Mouse (Mus musculus): ENCODE results near the gene Psenen. TPM values are rescaled to one million over a fixed set of nuclear protein-coding genes. Genes with fewer than 3 reads are reported as not detected.

Gene Psenen
- 100 to 1,000 TPM; 314 to 323 TPM for polyA plus RNA-seq (2017; shearing (Covaris generic))

DNA sequence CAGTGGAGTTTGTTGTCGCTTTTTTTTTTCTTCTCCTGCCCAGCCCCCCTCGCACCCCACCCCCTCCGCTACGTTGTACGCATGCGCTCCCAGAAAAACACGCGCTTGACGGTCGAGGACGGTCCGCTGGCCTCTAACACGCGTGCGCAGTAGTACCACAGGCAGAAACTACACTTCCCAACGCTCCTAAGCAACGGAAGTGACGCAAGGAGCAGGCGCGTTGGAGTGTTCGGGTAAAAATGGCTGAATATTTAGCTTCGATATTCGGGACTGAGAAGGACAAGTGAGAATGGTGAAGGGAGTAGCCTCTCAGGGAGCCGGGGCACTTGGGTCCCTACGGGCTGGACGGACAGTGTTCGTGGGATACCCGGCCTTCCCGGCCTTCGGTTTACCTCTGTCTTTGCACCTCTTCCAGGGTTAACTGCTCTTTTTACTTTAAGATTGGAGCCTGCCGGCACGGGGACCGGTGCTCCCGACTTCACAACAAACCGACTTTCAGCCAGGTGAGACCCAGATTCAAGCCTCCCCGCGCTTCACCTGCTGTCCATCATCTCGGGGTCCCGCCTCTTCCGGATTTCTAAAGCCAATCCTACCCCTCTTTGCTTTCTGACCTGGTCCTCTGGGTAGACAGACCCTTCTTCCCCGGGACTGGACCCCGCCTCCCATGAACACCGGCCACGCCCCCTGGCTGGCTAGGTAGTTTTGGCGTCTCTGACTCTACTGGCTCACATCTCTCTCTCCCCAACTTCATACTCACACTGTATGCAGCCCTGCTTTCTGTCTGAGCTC, at the start of gene Psenen, which contains the start of the genes U2af1l4 and Gm49396:
Gene Psenen (minus strand): TSS at position 511 of the 789 bp plus-strand sequence.
Gene U2af1l4 (plus strand): TSS at position 185 of the 789 bp plus-strand sequence.
Gene Gm49396 (plus strand): TSS at position 228 of the 789 bp plus-strand sequence.
- ATAC-seq = peak; percentile 66

DNA sequence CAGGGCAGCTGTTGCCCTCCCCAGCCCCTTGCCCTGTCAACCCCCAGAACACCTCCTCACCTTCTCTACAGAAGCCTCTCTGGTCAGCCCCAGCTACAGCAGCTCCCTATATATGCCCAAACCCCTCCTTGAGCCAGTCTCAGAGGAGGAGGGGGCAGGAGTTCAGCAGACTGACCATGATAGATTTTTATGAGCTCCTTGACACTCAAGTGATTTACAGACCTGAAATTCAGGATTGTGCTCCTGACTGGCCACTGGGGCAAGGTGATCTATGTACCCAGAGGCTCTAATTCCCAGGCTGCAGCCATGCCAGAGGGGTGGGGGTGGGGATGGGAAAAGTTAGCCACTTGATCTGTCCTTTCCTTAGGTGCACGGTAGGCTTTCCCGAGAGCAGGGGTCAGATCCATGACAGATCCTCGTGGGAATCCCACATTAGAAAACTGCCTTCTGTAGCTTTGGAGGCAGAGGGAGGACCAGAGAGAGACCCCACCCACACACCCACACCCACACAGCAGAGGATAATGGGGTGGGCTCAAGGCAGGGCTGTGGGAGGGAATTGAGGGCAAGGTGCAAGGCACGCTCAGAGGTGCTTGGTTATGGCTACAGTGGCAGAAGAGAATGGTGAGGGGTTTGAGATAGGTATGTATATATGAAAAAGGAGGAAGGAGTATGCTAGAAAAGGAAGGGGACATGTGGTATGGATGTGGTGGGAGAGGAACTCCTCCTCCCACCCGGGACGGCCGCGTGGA, 49.4 kb upstream of the Psenen start, which contains the start of gene Upk1a:
Gene Upk1a (minus strand): TSS at position 194 of the 749 bp plus-strand sequence.
- no peak for ATAC-seq

DNA sequence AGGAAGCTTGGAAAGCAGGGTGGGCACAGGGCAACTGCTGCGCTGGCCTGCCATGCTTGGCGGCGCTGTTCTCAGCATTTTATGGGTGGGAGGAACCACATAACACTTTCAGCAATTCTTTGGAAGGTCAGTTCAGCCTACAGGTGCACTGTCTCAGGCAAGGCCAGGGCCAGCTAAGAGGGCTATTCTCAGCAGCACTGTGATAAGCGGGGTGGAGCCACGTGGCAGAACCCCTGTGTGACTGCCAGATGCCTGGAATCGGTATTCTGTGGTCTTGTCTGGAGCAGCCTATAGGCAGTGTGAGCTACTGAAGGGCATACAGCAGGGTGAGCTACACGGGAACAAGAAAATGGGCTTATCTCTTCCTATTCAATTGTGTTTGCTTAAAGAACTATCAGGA, 46.6 kb upstream of the Psenen start:
- no peak for ATAC-seq

DNA sequence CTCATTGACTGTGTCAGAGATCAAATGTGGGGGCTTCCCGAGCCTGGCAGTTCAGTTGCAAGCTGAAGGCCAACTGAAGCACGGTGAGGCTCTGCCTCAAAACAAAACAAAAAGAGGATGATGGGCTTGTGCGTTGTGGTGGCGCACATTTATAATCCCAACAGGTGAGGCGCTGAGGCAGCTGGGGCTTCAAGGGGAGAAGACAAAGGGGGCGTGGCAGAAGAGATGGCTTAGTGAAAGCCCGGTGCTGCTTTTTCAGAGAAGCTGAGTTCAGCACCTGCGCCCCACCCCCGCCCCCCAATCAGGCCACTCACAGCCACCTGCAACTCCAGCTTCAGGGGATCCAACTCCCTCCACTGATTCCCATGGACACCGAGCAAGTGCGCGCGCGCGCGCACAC, 45.0 kb upstream of the Psenen start:
- no peak for ATAC-seq

DNA sequence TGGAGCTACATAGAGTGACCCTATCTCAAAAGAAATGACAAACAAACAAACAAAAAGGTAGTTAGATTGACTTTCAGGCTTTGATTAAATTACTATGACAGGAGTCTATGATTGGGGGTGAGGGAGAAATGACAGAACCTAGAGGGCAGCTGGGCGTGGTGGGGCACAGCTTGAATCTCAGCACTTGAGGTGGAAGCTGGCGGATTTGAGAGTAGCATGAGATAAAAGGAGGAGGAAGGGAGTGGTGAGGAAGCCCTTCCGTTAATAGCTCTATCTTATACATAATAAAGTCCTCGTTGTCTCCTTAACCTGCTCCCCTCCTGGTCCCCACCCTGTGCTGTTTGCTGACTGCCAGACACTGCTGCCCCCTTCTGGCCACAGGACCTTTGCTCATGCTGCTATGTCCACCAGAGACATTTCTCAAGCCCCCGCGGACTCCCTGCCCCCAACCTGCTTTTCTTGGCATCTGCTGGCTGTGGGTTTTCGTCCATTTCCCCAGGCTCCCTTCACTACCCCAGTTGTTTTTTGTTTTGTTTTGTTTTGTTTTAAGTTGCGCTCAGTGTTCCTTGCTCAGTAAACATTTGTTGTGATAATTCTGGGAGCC, 44.4 kb upstream of the Psenen start:
- ATAC-seq = peak; percentile 91

DNA sequence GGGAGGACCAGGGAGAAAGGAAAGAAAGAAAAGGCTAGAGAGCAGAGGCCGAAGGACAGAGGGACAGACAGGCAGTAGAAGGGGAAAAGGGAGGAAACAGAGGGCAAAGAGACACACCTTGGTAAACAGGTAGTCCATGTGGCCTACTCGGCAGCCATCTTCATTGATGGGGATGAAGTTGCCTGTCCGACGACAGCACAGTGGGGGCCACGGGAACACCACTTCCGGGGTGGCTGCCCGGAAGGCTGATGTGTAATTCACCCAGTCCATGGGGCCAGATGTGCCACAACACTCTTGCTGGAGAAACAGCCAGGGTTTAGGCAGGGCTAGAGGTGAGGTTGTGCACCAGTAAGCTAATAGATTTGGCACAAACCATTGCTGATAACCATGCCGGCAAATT, 41.5 kb upstream of the Psenen start:
- no peak for ATAC-seq

DNA sequence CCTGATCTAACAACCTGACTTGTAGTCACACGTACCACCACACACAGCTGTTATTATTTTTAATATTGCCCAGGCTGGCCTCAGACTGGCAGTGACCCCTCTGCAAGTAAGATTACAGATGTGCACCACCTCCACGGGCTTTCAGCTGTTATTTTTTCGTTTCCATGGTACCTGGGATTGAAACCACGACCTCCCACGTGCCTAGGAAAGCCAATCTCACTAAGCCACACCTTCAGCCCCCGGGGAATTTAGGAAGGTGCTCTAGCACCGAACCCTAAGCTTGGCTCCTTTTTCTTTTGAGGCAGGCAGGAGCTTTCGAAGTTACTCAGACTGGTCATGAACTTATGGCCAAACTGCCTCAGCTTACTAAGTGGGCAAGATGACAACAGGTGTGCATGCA, 41.0 kb upstream of the Psenen start:
- no peak for ATAC-seq

DNA sequence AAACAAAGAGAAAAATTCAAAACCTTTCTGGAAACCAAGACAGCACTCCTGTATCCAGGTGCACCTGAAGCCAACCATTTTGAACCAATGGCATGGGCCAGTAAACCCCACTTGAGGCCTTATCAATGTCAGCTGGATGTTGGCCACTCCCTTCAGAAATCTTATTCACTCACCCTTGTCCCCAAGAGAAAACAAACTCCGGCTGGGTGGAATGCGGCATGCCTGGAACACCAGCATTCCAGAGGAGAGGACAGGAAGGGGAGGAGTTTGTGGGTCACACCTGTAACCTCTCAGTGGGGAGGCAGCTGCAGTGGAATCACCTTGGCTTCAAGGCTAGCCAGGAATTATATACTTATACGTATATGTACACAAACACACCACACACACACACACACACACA, 39.2 kb upstream of the Psenen start:
- no peak for ATAC-seq

DNA sequence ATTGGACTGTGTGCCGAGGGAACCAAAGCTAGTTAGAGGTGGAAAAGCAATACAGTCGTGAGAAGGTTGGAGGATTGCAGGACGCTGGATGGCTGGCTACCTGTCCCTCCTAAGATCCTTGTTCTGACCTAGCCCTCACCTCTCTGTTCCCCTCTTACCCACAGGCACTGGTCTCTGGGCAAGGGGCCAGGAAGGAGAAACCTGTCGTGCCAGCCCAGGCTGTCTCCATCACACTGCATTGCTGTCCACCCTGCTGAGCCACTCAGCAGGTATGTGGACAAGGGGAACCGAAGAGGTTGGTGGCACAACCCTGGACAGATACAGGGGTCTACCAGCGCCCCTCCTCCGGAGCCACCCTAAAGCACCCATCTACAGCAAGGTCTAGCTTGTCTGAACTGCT, 37.2 kb upstream of the Psenen start:
- no peak for ATAC-seq

DNA sequence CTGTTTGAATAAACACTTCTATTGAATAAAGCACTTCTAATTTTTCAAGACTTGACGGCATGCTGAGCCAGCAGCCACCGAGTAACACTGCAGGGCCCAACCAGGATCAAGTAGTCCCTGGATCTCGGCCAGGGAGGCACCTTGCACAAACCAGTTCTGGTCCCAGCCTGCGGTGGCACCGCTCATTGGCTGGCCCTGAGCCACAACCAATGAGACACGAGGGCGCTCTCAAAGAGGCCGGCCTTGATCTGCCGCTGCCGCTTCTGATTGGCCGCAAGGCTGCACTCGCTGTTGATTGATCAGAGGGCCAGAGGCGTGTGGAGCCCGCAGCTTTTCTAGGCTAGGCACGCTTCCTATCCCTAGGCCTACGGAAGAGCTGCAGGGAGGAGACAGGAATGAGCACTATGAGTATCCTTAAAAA, 36.5 kb upstream of the Psenen start:
- ATAC-seq = peak; percentile 97

DNA sequence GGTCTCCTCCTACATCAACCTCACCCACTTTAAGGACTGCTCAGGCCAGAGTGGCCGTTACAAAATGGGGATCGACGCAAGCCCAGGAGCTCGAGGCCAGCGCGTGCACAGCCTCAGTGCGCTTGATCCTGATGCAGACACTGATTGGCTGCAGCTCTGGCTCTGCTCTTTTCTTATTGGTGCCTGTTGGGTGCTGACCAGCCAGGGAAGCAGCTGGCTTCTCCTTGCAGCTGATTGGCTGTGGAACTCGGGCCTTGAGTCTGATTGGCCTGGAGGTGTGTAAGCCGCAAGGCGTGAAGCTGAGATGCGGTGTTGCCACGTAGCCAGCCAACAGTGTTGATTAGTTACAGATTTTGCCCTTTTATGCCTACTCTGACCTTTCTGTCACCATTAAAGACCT, 35.4 kb upstream of the Psenen start, which contains the start of gene Zbtb32:
Gene Zbtb32 (minus strand): TSS at position 124 of the 400 bp plus-strand sequence.
- ATAC-seq = no peak

DNA sequence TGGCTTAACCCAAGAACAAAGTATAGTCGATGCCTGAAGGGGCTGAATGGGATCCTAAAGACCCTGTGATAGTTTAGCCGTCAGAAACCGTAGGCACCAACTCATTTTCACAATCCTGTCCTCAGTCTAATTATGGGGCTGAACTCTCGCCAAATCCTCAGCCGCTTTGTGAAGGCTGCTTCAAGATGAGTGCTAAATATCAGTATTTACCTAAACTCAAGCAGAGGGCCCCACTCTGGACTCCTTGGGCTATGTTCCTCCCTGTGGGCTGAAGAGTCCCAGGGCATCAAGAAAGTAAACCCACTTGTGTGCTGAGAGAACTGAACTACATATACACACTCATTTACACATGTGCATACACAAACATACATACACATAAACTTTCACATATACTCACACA, 33.4 kb upstream of the Psenen start:
- no peak for ATAC-seq

DNA sequence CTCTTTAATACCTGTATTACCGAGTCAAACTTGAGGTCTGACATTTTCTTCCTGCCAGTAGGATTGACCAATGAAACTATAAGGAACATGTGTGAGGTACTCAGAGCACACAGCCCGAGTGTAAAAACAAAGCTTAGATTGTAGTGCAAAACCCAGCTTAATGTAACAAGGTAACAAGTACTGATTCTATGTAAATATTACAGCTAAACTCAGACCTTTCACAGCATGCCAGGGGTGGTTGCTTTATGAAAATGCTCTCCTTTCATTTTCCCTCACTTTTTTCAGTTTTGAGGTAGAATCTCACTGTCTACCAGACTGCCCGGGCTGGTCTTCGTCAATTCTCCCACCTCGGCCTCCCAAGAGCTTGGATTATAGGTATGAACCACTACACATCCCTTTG, 32.7 kb upstream of the Psenen start:
- ATAC-seq = no peak

DNA sequence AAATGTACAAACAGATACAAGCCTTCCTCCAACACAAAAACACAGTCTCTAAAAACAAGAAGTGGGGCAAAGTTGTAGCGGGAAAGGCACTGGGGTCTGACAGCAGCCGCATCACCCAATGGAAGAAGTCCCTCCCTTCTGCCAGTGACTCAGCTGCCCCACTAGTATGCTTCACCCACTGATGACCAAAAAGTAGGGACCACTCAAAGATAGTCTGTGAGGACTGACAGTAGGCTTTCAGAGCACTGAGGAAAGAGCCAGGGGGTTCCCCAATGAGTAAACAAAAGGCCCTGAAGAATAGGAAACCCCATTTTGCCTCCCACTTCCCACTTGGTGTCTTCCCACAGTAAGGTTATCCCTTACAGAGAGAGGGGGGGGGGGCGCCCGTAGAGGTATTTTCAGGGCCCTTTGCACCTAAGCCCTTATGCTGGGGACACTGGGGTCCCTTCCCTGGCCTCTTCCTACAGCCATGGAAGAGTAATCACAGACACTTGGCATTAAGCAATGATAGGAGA, 31.1 kb upstream of the Psenen start:
- peak; percentile 37 for ATAC-seq

DNA sequence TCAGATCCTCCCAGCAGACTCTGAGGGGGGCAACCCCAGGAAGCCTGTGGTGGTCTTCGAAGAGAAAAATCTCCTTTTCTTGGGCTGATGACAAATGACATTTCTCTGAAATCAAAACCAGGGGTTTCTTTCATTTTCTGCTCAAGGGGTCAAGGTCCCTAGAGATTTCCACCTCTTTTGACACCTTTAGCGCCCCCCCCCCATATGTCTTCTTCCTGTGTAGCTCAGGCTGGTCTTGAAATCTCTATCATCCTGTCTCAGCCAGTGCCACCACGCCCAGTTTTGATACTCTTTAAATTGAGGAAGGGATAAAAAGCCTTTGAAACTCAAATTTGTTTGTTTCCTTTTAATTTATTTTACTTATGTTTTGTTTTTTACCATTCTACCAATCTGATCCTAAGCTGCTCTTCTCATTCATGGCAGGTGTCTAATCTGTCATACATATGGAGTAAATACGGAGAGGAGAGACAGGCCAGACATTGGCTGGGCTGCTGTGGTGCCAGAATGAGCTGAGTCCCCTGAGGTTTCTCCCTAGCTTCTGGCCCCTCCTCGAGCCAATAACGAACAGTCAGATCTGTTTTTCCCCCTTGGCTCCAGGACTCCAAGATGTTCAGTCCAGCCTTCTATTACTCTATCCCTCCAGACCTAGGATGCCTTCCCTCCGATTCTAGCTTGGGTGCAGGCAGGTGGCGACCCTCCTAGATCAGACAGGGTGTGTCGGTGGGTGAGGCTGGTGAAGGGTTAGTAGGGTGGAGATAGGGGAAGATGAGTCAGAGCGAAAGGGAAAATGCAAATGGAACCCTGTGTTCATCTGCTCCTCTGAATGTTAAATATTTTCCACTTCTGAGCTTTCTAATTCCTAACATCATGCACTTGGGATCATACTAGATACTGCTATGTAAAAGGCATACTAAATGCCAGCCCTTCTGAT, 30.4 kb upstream of the Psenen start:
- peak; percentile 48 for ATAC-seq

DNA sequence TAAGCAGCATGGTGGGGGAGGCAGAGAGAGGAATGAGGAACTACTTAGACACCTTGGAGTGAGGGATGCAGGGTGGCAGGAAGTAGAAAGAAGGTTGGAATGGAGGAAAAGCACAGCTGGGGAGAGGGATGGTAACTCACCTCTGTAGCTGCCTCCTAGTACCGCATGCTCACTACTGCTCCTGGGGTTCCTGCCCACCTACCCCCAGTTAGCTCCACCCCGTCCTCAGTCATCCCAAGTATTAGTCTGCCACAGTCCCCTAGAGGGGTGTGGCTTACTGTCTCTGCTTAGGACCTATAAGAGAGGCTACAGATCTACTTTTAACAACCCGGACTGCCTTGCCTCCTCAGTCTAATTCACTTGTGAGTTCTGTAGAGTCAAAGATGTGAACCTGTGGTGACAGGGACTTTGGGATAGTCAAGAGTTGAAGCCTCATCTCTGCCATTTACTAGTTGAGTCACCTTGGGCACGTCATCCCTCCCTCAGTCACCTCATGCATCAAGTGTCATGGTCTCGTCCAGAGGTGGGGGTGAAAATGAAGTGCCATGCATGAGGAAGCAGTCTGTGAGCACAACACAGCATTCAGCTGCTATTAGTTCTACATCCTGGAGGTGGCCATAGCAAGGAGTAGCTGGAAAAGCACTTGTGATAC, 29.5 kb upstream of the Psenen start:
- ATAC-seq = no peak

DNA sequence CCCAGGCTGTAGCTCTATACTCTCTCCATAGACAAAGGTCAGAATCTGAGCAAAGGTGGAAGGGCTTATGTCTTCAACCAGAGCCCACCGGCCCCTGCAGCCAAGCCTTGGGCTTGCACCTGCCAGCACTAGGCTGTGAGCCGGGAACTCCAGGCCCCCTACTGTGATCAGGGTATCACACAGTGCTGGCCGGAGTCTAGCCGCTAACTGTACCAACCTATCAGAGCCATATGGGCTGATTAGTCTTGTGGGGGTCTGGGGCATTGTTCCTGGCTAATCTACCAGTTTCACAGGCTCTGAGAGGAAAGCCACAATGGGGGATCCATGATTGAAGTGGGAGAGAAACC, 28.2 kb upstream of the Psenen start:
- ATAC-seq = no peak

DNA sequence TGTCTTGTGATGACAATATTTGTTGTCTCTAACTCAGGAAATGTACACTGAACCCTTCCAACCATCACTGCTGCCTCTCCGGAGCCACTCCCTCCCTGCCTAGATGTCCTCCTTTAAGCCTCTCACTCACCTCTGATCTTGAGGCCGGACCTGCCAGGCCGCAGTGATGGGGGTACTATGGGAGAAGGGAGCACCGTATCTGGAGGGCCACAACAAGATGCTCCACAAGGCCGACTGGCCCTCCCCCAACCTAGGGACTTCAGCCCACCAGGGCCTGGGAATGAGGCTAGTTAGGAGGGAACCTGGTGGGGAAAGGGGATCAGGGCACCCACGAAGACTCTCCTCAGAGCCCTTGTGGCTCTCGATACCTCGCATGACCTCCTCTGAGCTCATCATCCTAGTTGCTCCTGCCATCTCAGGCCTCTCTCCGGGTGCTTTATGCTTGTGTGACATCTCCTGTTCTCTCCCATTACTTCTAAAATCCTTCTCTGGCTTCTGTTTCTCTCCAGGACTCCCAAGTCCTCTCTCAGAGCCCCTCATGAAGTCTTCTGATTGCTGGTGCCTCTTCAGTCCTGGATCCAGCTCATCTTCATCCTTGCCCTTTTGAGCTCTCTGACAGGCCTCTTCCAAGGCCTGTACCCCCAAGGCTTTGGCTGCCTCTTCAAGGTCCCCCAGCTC, 27.6 kb upstream of the Psenen start:
- ATAC-seq = no peak

DNA sequence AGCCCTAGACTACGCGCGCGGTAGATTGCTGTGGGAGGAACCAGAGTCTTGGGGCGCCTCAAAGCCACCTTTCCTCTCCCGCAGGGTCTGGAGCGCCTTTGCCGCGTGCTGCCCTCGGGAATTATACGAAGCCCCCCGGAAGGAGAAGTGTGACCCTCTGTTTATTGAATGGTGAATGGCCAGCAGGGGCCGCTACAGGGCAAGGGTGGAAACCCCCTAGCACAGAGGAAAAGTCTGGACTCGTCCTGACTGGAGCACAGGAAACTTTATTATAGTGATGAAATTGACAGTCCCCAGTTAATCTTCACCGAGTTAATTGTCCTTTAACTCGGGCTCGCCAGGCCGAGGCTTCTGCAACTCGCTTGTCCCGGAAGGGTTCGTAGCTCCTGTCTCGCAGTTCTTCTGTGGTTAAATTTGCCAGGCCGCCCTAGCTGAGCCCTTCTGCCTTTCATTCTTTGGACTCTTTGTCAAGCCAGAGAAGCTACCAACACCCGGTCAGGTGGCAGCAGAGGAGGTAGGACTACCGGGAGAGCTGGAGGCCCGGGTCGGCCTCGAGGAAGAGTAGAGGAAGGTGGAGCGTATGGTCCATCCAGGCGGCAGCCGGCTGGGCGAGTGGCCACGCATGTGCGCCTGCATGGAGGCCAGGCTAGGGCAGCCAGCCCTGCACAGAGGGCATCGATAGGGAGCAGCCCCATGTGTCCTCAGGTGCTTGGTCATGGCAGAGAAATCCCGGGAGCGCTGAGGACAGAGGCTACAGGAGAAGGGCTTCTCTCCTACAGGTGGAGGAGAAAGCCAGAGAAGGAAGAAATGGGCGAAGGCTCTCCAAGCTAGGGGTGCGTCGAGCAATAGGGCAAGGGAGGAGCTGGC, 26.2 kb upstream of the Psenen start:
- peak; percentile 21 for ATAC-seq

All from CD4-positive, CD25-positive, alpha-beta regulatory T cell, adult 4 months (primary cell).